9 mouse cellular contexts compared by ENCODE assay signal in genomic region chr4:109280459-109281160, GRCm38 (mm10). TPM values are rescaled to one million over a fixed set of nuclear protein-coding genes. Genes with fewer than 3 reads are reported as not detected.
A peak's percentile ranks its signal among the peaks of the same experiment; 100 is the strongest.
DNase-seq lines count a peak whose midpoint lies in the region; ATAC-seq and TF ChIP-seq lines count a peak whose summit lies in the region.
"Had no signal": no experiment of that assay in that cellular context is flagged by ENCODE, and none has a peak within 500 bp of the region (broad histone marks: within the 10 kb centered on the region; RNA-seq: fewer than 3 reads in every experiment).

No protein-coding gene starts in this region.

- H3K36me3 ChIP-seq in liver, adult 2 months (ENCODE audit: control insufficient read depth, insufficient read depth, low read length), result no peaks in the 10 kb centered on the region
- H3K36me3 ChIP-seq in midbrain, embryonic 16.5 days (ENCODE audit: control insufficient read depth, insufficient read depth, low read length), result no peaks in the 10 kb centered on the region
- H3K36me3 ChIP-seq in stomach, postnatal 0 days (ENCODE audit: control insufficient read depth, insufficient read depth, low read length), result no peaks in the 10 kb centered on the region

- ATAC-seq in midbrain, embryonic 16.5 days, result peak; percentile 77
- ATAC-seq in stomach, postnatal 0 days (ENCODE audit: low FRiP score, low TSS enrichment), result peak; percentile 86

- peak overlapping the region; percentile 97 for H3K9ac ChIP-seq in liver, adult 2 months (ENCODE audit: low read depth, low read length)
- peak overlapping the region; percentile 77 for H3K9ac ChIP-seq in midbrain, embryonic 16.5 days (ENCODE audit: low read depth, low read length)
- peak overlapping the region; percentile 90 for H3K9ac ChIP-seq in stomach, postnatal 0 days (ENCODE audit: low read length)

- TF ChIP-seq EP300 in stomach, postnatal 0 days (optimal IDR thresholded peaks at IDR 0.05), result no peak

- peaks cover 23% of the 10 kb centered on the region for H3K79me2 ChIP-seq in liver, adult 2 months (ENCODE audit: control insufficient read depth, insufficient read depth, low read length)

- 0 out of 2 replicates have a peak, but pooled peaks cover 3% of the 10 kb centered on the region for H3K4me1 ChIP-seq in embryonic fibroblast, embryonic 13.5 days (ENCODE audit: control insufficient read depth, insufficient read depth, low read length)
- H3K4me1 ChIP-seq in liver, adult 2 months (ENCODE audit: control insufficient read depth, insufficient read depth, low read length), result peaks cover 10% of the 10 kb centered on the region
- no peaks in the 10 kb centered on the region for H3K4me1 ChIP-seq in midbrain, embryonic 16.5 days (ENCODE audit: control insufficient read depth, insufficient read depth, low read length)
- peaks cover 3% of the 10 kb centered on the region; the same call in 1 of the 2 replicates for H3K4me1 ChIP-seq in stomach, postnatal 0 days (replicated peaks; ENCODE audit: control insufficient read depth, insufficient read depth)

- under 1% methylated on average over 60 of the region's 85 CpGs for WGBS in liver, adult 2 months
- WGBS in midbrain, embryonic 16.5 days, result under 1% methylated on average over 73 of the region's 85 CpGs
- WGBS in stomach, postnatal 0 days, result under 1% methylated on average over 50 of the region's 85 CpGs

- peak overlapping the region; percentile 64 for H3K4me3 ChIP-seq in embryonic fibroblast, embryonic 13.5 days (ENCODE audit: insufficient read depth, low read length)
- H3K4me3 ChIP-seq in liver, adult 2 months (ENCODE audit: insufficient read depth, low read depth, low read length), result peak overlapping the region; percentile 77
- H3K4me3 ChIP-seq in midbrain, embryonic 16.5 days (ENCODE audit: low read depth, low read length), result peak overlapping the region; percentile 84
- peak overlapping the region; percentile 86 for H3K4me3 ChIP-seq in stomach, postnatal 0 days (ENCODE audit: low read depth, low read length)

- H3K27me3 ChIP-seq in liver, adult 2 months (ENCODE audit: control insufficient read depth, insufficient read depth, low read length), result no peaks in the 10 kb centered on the region
- H3K27me3 ChIP-seq in midbrain, embryonic 16.5 days (ENCODE audit: control insufficient read depth, insufficient read depth, low read depth, low read length), result no peaks in the 10 kb centered on the region
- no peaks in the 10 kb centered on the region for H3K27me3 ChIP-seq in stomach, postnatal 0 days (ENCODE audit: control insufficient read depth, insufficient read depth, low read length)

- H3K4me2 ChIP-seq in midbrain, embryonic 16.5 days (ENCODE audit: low read length), result peak overlapping the region; percentile 74
- H3K4me2 ChIP-seq in stomach, postnatal 0 days (replicated peaks; ENCODE audit: low read depth), result peak overlapping the region; percentile 82

- TF ChIP-seq POLR2A in embryonic fibroblast, embryonic 13.5 days (IDR thresholded peaks at IDR 0.05; ENCODE audit: low read depth, low read length), result no peak
- no peak for TF ChIP-seq POLR2A in liver, adult 2 months (IDR thresholded peaks at IDR 0.05; ENCODE audit: extremely low read depth, insufficient read depth, low read length)

- no peak overlapping the region for H3K27ac ChIP-seq in embryonic fibroblast, embryonic 13.5 days (ENCODE audit: insufficient read depth, low read length)
- H3K27ac ChIP-seq in liver, adult 2 months (replicated peaks; ENCODE audit: insufficient read depth, low read depth, low read length), result peak overlapping the region; percentile 29
- no peak overlapping the region; the same call in 1 of the 2 replicates for H3K27ac ChIP-seq in midbrain, embryonic 16.5 days (ENCODE audit: low read length)
- peak overlapping the region; percentile 91 for H3K27ac ChIP-seq in stomach, postnatal 0 days (replicated peaks)

- TF ChIP-seq CTCF in embryonic fibroblast, embryonic 13.5 days (IDR thresholded peaks at IDR 0.05; ENCODE audit: borderline replicate concordance, insufficient read depth, low read length), result no peak
- TF ChIP-seq CTCF in liver, adult 2 months (IDR thresholded peaks at IDR 0.05; ENCODE audit: low read depth, low read length), result no peak
- TF ChIP-seq CTCF in stomach, postnatal 0 days (IDR thresholded peaks at IDR 0.05; ENCODE audit: low read depth), result peak; percentile 17; the same call in 1 of the 2 replicates

- peak; percentile 42 to 48 for DNase-seq in adrenal gland, postnatal 36 days
- DNase-seq in adrenal gland, postnatal 25 days, result no peak
- DNase-seq in WW6 (ENCODE audit: low read depth, low spot score), result peak; percentile 16
- peak; percentile 38 for DNase-seq in heart, postnatal 4 days
- DNase-seq in liver, adult 2 months (ENCODE audit: extremely low read depth, low read depth, low spot score), result no peak
- DNase-seq in stomach, postnatal 0 days (ENCODE audit: low spot score), result peak; percentile 56

- H3K9me3 ChIP-seq in midbrain, embryonic 16.5 days (replicated peaks; ENCODE audit: control insufficient read depth, low read length, poor library complexity, severe bottlenecking), result no peaks in the 10 kb centered on the region
- H3K9me3 ChIP-seq in stomach, postnatal 0 days (ENCODE audit: control insufficient read depth, low read length), result no peaks in the 10 kb centered on the region

RNA-seq across cellular contexts. Expression of gene Eps15, which starts 0.5 kb away (rescaled TPM):
- 10 to 100 TPM; 75.6 to 91.0 TPM for total RNA-seq in adrenal gland, postnatal 36 days (2021)
- 74.9 and 79.7 TPM in 2 replicates for total RNA-seq in adrenal gland, postnatal 25 days (2021)
- polyA plus RNA-seq in embryonic fibroblast, embryonic 13.5 days (2011; ENCODE audit: insufficient read length, low read depth, missing spikeins), result 76.1 and 83.9 TPM in 2 replicates
- 10 to 100 TPM; 42.5 to 45.9 TPM for total RNA-seq in heart, postnatal 4 days (2021)
- 29.6 and 33.5 TPM in 2 replicates for total RNA-seq in liver, adult 2 months (2014; rRNA removed)
- 4.7 and 5.5 TPM in 2 replicates for polyA plus RNA-seq in liver, adult 2 months (2012; rRNA removed)
- polyA plus RNA-seq in midbrain, embryonic 16.5 days (2015; fragmentation: Nextera tagmentation; extraction: Ambion mirVana), result 67.8 and 69.5 TPM in 2 replicates
- 20.0 and 25.0 TPM in 2 replicates for polyA plus RNA-seq in stomach, postnatal 0 days (2015; fragmentation: Nextera tagmentation; extraction: Ambion mirVana)

RNA-seq across cellular contexts. Expression of gene Calr4, which starts 46.3 kb away (rescaled TPM):
- 1 to 10 TPM in 1 of 2 experiments, under 1 TPM in 1; 0.79 to 1.1 TPM for total RNA-seq in adrenal gland, postnatal 36 days (2021)
- 0.57 and 1.5 TPM in 2 replicates for total RNA-seq in adrenal gland, postnatal 25 days (2021)
- polyA plus RNA-seq in embryonic fibroblast, embryonic 13.5 days (2011; ENCODE audit: insufficient read length, low read depth, missing spikeins), result not detected in 2 replicates
- total RNA-seq in heart, postnatal 4 days (2021), result not detected
- not detected in 2 replicates for total RNA-seq in liver, adult 2 months (2014; rRNA removed)
- polyA plus RNA-seq in liver, adult 2 months (2012; rRNA removed), result not detected in 2 replicates
- 0.44 and 0.62 TPM in 2 replicates for polyA plus RNA-seq in midbrain, embryonic 16.5 days (2015; fragmentation: Nextera tagmentation; extraction: Ambion mirVana)
- 0.05 TPM in 1 of 2 replicates, not detected in the other for polyA plus RNA-seq in stomach, postnatal 0 days (2015; fragmentation: Nextera tagmentation; extraction: Ambion mirVana)
- total RNA-seq: heart, postnatal 36 days had no signal

Comparison
In these comparisons a context has a peak if more than half of its experiments do, and no peak if none do; other contexts are left out.
1. DNase-seq: peak in adrenal gland, postnatal 36 days (2 of 2), WW6 (single experiment), heart, postnatal 4 days (single experiment) and stomach, postnatal 0 days (single experiment); none in adrenal gland, postnatal 25 days (single experiment) and liver, adult 2 months (single experiment).
2. H3K27ac ChIP-seq: peak in liver, adult 2 months (single experiment) and stomach, postnatal 0 days (single experiment); none in embryonic fibroblast, embryonic 13.5 days (single experiment) and midbrain, embryonic 16.5 days (single experiment).
3. Peak in every context shown above with its lines, with median percentiles within 50 percentile points of each other: H3K4me3 ChIP-seq and H3K9ac ChIP-seq.